Mouse (Mus musculus) spleen, adult 18-20 months (tissue): ENCODE measurements around the gene Nptx1.

ENCODE experiments used
- DNase-seq, 2 experiments: peaks; one replicate each; pipeline ENCODE4 v3.0.0; 2022; ENCODE audit warnings: mixed read lengths in 2 of 2

Nptx1 gene

GRCm38 (mm10) chr11:119490861-119491689 lies 56.5 kb downstream of the Nptx1 start, which contains the start of gene Endov:
TSS of gene Endov (plus strand) at chr11:119491347.
- peak; percentile 94 to 99 for DNase-seq
